Mouse (Mus musculus) MEL (cell line): ENCODE results near the gene Dars. TPM values are rescaled to one million over a fixed set of nuclear protein-coding genes. Genes with fewer than 3 reads are reported as not detected.

Experiments used
- DNase-seq: peaks from one replicate; pipeline ENCODE4 v3.0.0; 2011; ENCODE audit warnings: low read depth, low spot score
- H3K27ac ChIP-seq: 2 replicates; pipeline ENCODE4 v1.5.1; 2012; ENCODE audit warnings: low read depth, mild to moderate bottlenecking, control low read depth, low read length, moderate library complexity; ENCODE audit not compliant: control insufficient read depth
- H3K27me3 ChIP-seq, 2 experiments: fragments of 150-350 bp in 1 of 2; sonication (generic) in 1 of 2; 2 replicates each; pipeline ENCODE4 v1.6.1; 2012; ENCODE audit warnings: low read length in 2 of 2, mild to moderate bottlenecking in 2 of 2, improper control_type of control experiment in 1 of 2, moderate library complexity in 1 of 2; ENCODE audit not compliant: insufficient read depth in 2 of 2, control insufficient read depth in 1 of 2
- H3K36me3 ChIP-seq, 2 experiments: 2 replicates each; pipeline ENCODE4 v1.6.1; 2012 to 2014; ENCODE audit warnings: low read length in 2 of 2, improper control_type of control experiment in 1 of 2, inconsistent platforms in 1 of 2, mild to moderate bottlenecking in 1 of 2; ENCODE audit not compliant: insufficient read depth in 2 of 2, control insufficient read depth in 1 of 2
- H3K4me1 ChIP-seq, 2 experiments: fragments of 150-350 bp in 1 of 2; sonication (generic) in 1 of 2; 2 replicates each; pipeline ENCODE4 v1.6.1; 2012; ENCODE audit warnings: low read length in 2 of 2, improper control_type of control experiment in 1 of 2, mild to moderate bottlenecking in 1 of 2; ENCODE audit not compliant: insufficient read depth in 2 of 2, control insufficient read depth in 1 of 2
- H3K4me3 ChIP-seq, 2 experiments: fragments of 150-350 bp in 1 of 2; sonication (generic) in 1 of 2; 2 replicates each; pipeline ENCODE4 v1.5.1; 2012; ENCODE audit warnings: low read depth in 2 of 2, low read length in 2 of 2, mild to moderate bottlenecking in 2 of 2, moderate library complexity in 2 of 2, control low read depth in 1 of 2, improper control_type of control experiment in 1 of 2; ENCODE audit not compliant: control insufficient read depth in 1 of 2, insufficient read depth in 1 of 2
- H3K79me2 ChIP-seq: 2 replicates; pipeline ENCODE4 v1.6.1; 2012; ENCODE audit warnings: mild to moderate bottlenecking, low read length, moderate library complexity; ENCODE audit not compliant: control insufficient read depth, poor library complexity, insufficient read depth
- H3K9ac ChIP-seq: 2 replicates; pipeline ENCODE4 v1.6.1; 2012; ENCODE audit warnings: low read depth, mild to moderate bottlenecking, control low read depth, low read length, moderate library complexity; ENCODE audit not compliant: control insufficient read depth, poor library complexity, severe bottlenecking
- H3K9me3 ChIP-seq: fragments of 150-350 bp; sonication (generic); replicated peaks from 2 replicates; pipeline ENCODE4 v1.6.1; 2012; ENCODE audit warnings: mild to moderate bottlenecking, low read length, improper control_type of control experiment, moderate library complexity; ENCODE audit not compliant: insufficient read depth
- EP300 ChIP-seq, 2 experiments: IDR thresholded peaks; 2 replicates each; pipeline ENCODE4 v1.6.1; 2011; ENCODE audit warnings: improper control_type of control experiment in 2 of 2, low read length in 2 of 2, low read depth in 1 of 2, mild to moderate bottlenecking in 1 of 2
- GABPA ChIP-seq: IDR thresholded peaks from 2 replicates; pipeline ENCODE4 v1.6.1; 2012; ENCODE audit warnings: low read depth, mild to moderate bottlenecking, inconsistent platforms, low read length, improper control_type of control experiment, moderate library complexity
- GATA1 ChIP-seq: IDR thresholded peaks from 2 replicates; pipeline ENCODE4 v1.6.1; 2011; ENCODE audit warnings: low read depth, low read length, improper control_type of control experiment
- JUND ChIP-seq: IDR thresholded peaks from 2 replicates; pipeline ENCODE4 v1.6.1; 2011; ENCODE audit warnings: low read depth, mild to moderate bottlenecking, improper control_type of control experiment, low read length
- KAT2A ChIP-seq: conservative IDR thresholded peaks from 2 replicates; pipeline ENCODE4 v1.6.1; 2012; ENCODE audit warnings: low read depth, low read length, improper control_type of control experiment, inconsistent platforms
- MAFK ChIP-seq: IDR thresholded peaks from 2 replicates; pipeline ENCODE4 v1.6.1; 2011; ENCODE audit warnings: low read depth, mild to moderate bottlenecking, low read length, improper control_type of control experiment, borderline replicate concordance
- MAX ChIP-seq: IDR thresholded peaks from 2 replicates; pipeline ENCODE4 v1.6.1; 2011; ENCODE audit warnings: low read length, improper control_type of control experiment
- MAZ ChIP-seq: IDR thresholded peaks from 2 replicates; pipeline ENCODE4 v1.6.1; 2012; ENCODE audit warnings: low read depth, mild to moderate bottlenecking, inconsistent platforms, low read length, improper control_type of control experiment
- MXI1 ChIP-seq: IDR thresholded peaks from 2 replicates; pipeline ENCODE4 v1.6.1; 2011; ENCODE audit warnings: mild to moderate bottlenecking, low read depth, low read length, improper control_type of control experiment
- MYB ChIP-seq: IDR thresholded peaks from 2 replicates; pipeline ENCODE4 v1.6.1; 2011; ENCODE audit warnings: mild to moderate bottlenecking, low read depth, low read length, improper control_type of control experiment
- MYC ChIP-seq: IDR thresholded peaks from 2 replicates; pipeline ENCODE4 v1.6.1; 2011; ENCODE audit warnings: low read depth, mild to moderate bottlenecking, low read length, improper control_type of control experiment, moderate library complexity
- NRF1 ChIP-seq: IDR thresholded peaks from 2 replicates; pipeline ENCODE4 v1.6.1; 2014; ENCODE audit warnings: low read depth, mild to moderate bottlenecking, inconsistent platforms, low read length, improper control_type of control experiment, moderate library complexity; ENCODE audit not compliant: poor library complexity, insufficient read depth, severe bottlenecking
- POLR2A ChIP-seq, 2 experiments: IDR thresholded peaks; 2 replicates each; pipeline ENCODE4 v1.6.1; 2011 to 2012; ENCODE audit warnings: low read length in 2 of 2, mild to moderate bottlenecking in 2 of 2, control low read depth in 1 of 2, improper control_type of control experiment in 1 of 2, low read depth in 1 of 2, moderate library complexity in 1 of 2; ENCODE audit not compliant: control insufficient read depth in 1 of 2, insufficient read depth in 1 of 2, poor library complexity in 1 of 2
- POLR2AphosphoS2 ChIP-seq: IDR thresholded peaks from 2 replicates; pipeline ENCODE4 v1.6.1; 2011; ENCODE audit warnings: low read length, improper control_type of control experiment
- POLR2AphosphoS5 ChIP-seq: IDR thresholded peaks from 2 replicates; pipeline ENCODE4 v1.6.1; 2012; ENCODE audit warnings: low read depth, borderline replicate concordance, mild to moderate bottlenecking, inconsistent platforms, low read length, moderate library complexity, mixed read lengths
- RAD21 ChIP-seq: IDR thresholded peaks from 2 replicates; pipeline ENCODE4 v1.6.1; 2011; ENCODE audit warnings: mild to moderate bottlenecking, low read depth, low read length, improper control_type of control experiment
- RCOR1 ChIP-seq: IDR thresholded peaks from 2 replicates; pipeline ENCODE4 v1.6.1; 2012; ENCODE audit warnings: low read depth, mild to moderate bottlenecking, inconsistent platforms, low read length, improper control_type of control experiment
- SIN3A ChIP-seq: IDR thresholded peaks from 2 replicates; pipeline ENCODE4 v1.6.1; 2012; ENCODE audit warnings: low read length, improper control_type of control experiment, inconsistent platforms
- SMC3 ChIP-seq: IDR thresholded peaks from 2 replicates; pipeline ENCODE4 v1.6.1; 2011; ENCODE audit warnings: low read depth, low read length, improper control_type of control experiment
- TAL1 ChIP-seq: IDR thresholded peaks from 2 replicates; pipeline ENCODE4 v1.6.1; 2012; ENCODE audit warnings: mild to moderate bottlenecking, inconsistent platforms, low read length, moderate library complexity, mixed read lengths
- TCF12 ChIP-seq: IDR thresholded peaks from 2 replicates; pipeline ENCODE4 v1.6.1; 2014; ENCODE audit warnings: low read depth, mild to moderate bottlenecking, inconsistent platforms, low read length, improper control_type of control experiment, moderate library complexity
- UBTF ChIP-seq: IDR thresholded peaks from 2 replicates; pipeline ENCODE4 v1.6.1; 2012; ENCODE audit warnings: low read depth, mild to moderate bottlenecking, inconsistent platforms, low read length, improper control_type of control experiment, moderate library complexity, borderline replicate concordance; ENCODE audit not compliant: insufficient read depth
- USF1 ChIP-seq: IDR thresholded peaks from 2 replicates; pipeline ENCODE4 v1.6.1; 2014; ENCODE audit warnings: low read depth, mild to moderate bottlenecking, inconsistent platforms, low read length, improper control_type of control experiment, moderate library complexity
- USF2 ChIP-seq, 2 experiments: IDR thresholded peaks; 2 replicates each; pipeline ENCODE4 v1.6.1; 2011 to 2012; ENCODE audit warnings: improper control_type of control experiment in 2 of 2, low read length in 2 of 2, borderline replicate concordance in 1 of 2, inconsistent platforms in 1 of 2, low read depth in 1 of 2, mild to moderate bottlenecking in 1 of 2; ENCODE audit not compliant: insufficient read depth in 1 of 2
- ZC3H11A ChIP-seq: IDR thresholded peaks from 2 replicates; pipeline ENCODE4 v1.6.1; 2012; ENCODE audit warnings: low read depth, mild to moderate bottlenecking, inconsistent platforms, low read length, improper control_type of control experiment
- ZKSCAN1 ChIP-seq: IDR thresholded peaks from 2 replicates; pipeline ENCODE4 v1.6.1; 2012; ENCODE audit warnings: low read depth, mild to moderate bottlenecking, inconsistent platforms, low read length, improper control_type of control experiment, moderate library complexity
- ZNF384 ChIP-seq: IDR thresholded peaks from 2 replicates; pipeline ENCODE4 v1.6.1; 2012; ENCODE audit warnings: low read depth, mild to moderate bottlenecking, inconsistent platforms, low read length, improper control_type of control experiment
- polyA plus RNA-seq, 2 experiments: library from polyadenylated mRNA; stranded (reverse) in 1 of 2; unstranded in 1 of 2; fragments of >175 nt in 1 of 2; fragments of >200 nt in 1 of 2; gene quantifications; 2 replicates each; pipeline versions ENCODE4 v1.2.1 to v1.2.4; 2012; ENCODE audit warnings: low replicate concordance in 2 of 2, low read depth in 1 of 2; ENCODE audit not compliant: insufficient read length in 2 of 2, insufficient read depth in 1 of 2, missing spikeins in 1 of 2
- total RNA-seq: library from RNA; depleted of rRNA; stranded (reverse); fragments of 300-350 nt; gene quantifications from 2 replicates; pipeline ENCODE4 v1.2.3, GENCODE M21; 2012

Gene Dars
- total and polyA plus RNA-seq, 3 experiments: 95.2 to 104 TPM; not detected in 1

DNA sequence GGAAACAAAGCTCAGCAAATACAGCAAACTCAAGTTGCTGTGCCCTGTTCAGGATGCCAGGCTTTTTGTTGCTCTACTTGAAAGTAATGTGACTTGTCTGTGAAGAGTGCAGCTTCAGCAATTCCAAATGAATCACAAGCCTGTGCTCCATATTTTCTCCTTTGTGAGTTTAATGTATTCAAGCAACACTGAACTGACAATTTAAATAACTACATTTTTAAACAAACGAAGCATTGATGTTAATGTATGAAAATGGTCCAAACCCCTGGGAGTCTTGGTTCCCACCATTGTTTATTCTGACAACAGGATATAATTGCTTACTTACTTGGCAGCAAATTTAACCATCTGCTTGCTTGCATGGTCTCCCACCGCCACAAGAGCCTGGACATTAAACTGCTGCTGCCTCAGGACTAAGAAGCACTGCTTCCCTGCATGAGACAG, 12.1 kb downstream of the Dars start:
- peaks cover 5% of the 10 kb centered on the region; the same call in 1 of the 2 replicates for H3K79me2 ChIP-seq
- TF ChIP-seq ZC3H11A: no peak
- TF ChIP-seq USF1: no peak
- TF ChIP-seq EP300 (IDR thresholded peaks at IDR 0.05; ENCODE audit: low read depth in 1 of 2, low read length in 2 of 2): no peak
- no peak for TF ChIP-seq ZKSCAN1
- no peak for TF ChIP-seq TAL1
- TF ChIP-seq USF2 (IDR thresholded peaks at IDR 0.05; ENCODE audit: borderline replicate concordance in 1 of 2, insufficient read depth in 1 of 2, low read depth in 1 of 2, low read length in 2 of 2): no peak
- TF ChIP-seq SMC3: no peak
- no peak for TF ChIP-seq MAX
- TF ChIP-seq GABPA: no peak
- no peak for TF ChIP-seq MAFK
- no peak for TF ChIP-seq TCF12
- no peak for TF ChIP-seq GATA1
- TF ChIP-seq, all 39 proteins: peak for 0
- no peak overlapping the region for H3K27ac ChIP-seq
- H3K9me3 ChIP-seq: no peaks in the 10 kb centered on the region
- no peak overlapping the region for H3K4me3 ChIP-seq
- H3K9ac ChIP-seq: no peak overlapping the region
- no peaks in the 10 kb centered on the region for H3K27me3 ChIP-seq
- H3K4me1 ChIP-seq: peaks cover 0 to 3% of the 10 kb centered on the region in 2 experiments; a peak in 2 of 4 replicates
- peaks cover 16 to 55% of the 10 kb centered on the region in 2 experiments for H3K36me3 ChIP-seq
- no peak for DNase-seq

DNA sequence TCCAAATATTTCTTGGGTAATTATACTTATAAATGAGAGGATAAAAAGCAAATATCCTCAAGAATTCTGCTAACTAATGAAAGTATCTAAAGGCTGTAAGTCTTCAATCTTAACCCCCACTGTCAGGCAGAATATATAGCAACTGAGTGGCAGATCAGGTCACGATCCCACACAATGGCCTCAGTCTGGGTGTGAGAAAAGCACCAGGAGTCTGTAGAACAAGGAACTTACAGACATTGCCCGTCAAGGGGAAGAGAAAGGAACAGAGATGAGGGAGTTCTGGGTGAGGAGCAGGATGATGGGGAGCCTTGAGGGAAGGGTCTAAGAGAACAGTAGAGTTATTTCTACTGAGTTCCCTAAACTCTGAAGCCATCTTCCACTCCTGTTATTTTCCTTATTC, 16.2 kb downstream of the Dars start:
- H3K27ac ChIP-seq: no peak overlapping the region
- H3K36me3 ChIP-seq: peaks cover 18 to 46% of the 10 kb centered on the region in 2 experiments
- TF ChIP-seq MXI1 (no peak), MYB (no peak), ZNF384 (no peak), SIN3A (no peak), RCOR1 (no peak), NRF1 (no peak), MYC (no peak), POLR2AphosphoS5 (no peak), POLR2AphosphoS2 (no peak), EP300 (IDR thresholded peaks at IDR 0.05; ENCODE audit: low read depth in 1 of 2, low read length in 2 of 2) (no peak), POLR2A (IDR thresholded peaks at IDR 0.05; ENCODE audit: control insufficient read depth in 1 of 2, insufficient read depth in 1 of 2, low read depth in 1 of 2, low read length in 2 of 2, poor library complexity in 1 of 2) (no peak), RAD21 (no peak), MAX (no peak), GATA1 (no peak), GABPA (no peak), UBTF (no peak), JUND (no peak), MAZ (no peak), SMC3 (no peak), KAT2A (no peak)
- peaks cover 0 to 3% of the 10 kb centered on the region in 2 experiments; a peak in 1 of 4 replicates for H3K4me1 ChIP-seq
- H3K9me3 ChIP-seq: no peaks in the 10 kb centered on the region
- H3K4me3 ChIP-seq: no peak overlapping the region
- H3K9ac ChIP-seq: no peak overlapping the region
- H3K27me3 ChIP-seq: no peaks in the 10 kb centered on the region
- no peak for DNase-seq
- no peaks in the 10 kb centered on the region for H3K79me2 ChIP-seq
